Mouse (Mus musculus): ENCODE measurements around the gene Zkscan17. TPM values are rescaled to one million over a fixed set of nuclear protein-coding genes. Genes with fewer than 3 reads are reported as not detected.

Gene Zkscan17
- total and polyA plus RNA-seq, 2 experiments from 2014 or later: 15.1 to 21.1 TPM

- H3K9ac ChIP-seq (replicated peaks; ENCODE audit: low read length): peak overlapping the region; percentile 94
- TF ChIP-seq CTCF (IDR thresholded peaks at IDR 0.05; ENCODE audit: low read depth): no peak
- H3K4me2 ChIP-seq (ENCODE audit: low read depth, low read length): peak overlapping the region; percentile 94
- DNase-seq (ENCODE audit: low spot score): no peak
- H3K4me3 ChIP-seq (ENCODE audit: low read length): peak overlapping the region; percentile 85
- ATAC-seq: peak; percentile 84
- peak overlapping the region; percentile 85 for H3K27ac ChIP-seq
- H3K9me3 ChIP-seq (ENCODE audit: low read length): no peaks in the 10 kb centered on the region
- H3K27me3 ChIP-seq (ENCODE audit: insufficient read depth, low read length): no peaks in the 10 kb centered on the region
- 6% methylated on average over 37 of the region's 37 CpGs for WGBS
- no peaks in the 10 kb centered on the region for H3K36me3 ChIP-seq (ENCODE audit: insufficient read depth, low read length)
- H3K4me1 ChIP-seq (ENCODE audit: insufficient read depth, low read length): no peaks in the 10 kb centered on the region
Observed at GRCm38 (mm10) chr11:59471413-59472325, 54.9 kb downstream of the Zkscan17 start.

- H3K4me1 ChIP-seq (ENCODE audit: insufficient read depth, low read length): no peaks in the 10 kb centered on the region
- no peaks in the 10 kb centered on the region for H3K27me3 ChIP-seq (ENCODE audit: insufficient read depth, low read length)
- peaks cover 21% of the 10 kb centered on the region for H3K9me3 ChIP-seq (ENCODE audit: low read length)
- no peak overlapping the region for H3K27ac ChIP-seq
- DNase-seq (ENCODE audit: low spot score): no peak
- 94% methylated on average over 2 of the region's 2 CpGs for WGBS
- no peak overlapping the region for H3K9ac ChIP-seq (replicated peaks; ENCODE audit: low read length)
- H3K4me2 ChIP-seq (ENCODE audit: low read depth, low read length): no peak overlapping the region
- no peak for ATAC-seq
- TF ChIP-seq CTCF (IDR thresholded peaks at IDR 0.05; ENCODE audit: low read depth): no peak
- H3K36me3 ChIP-seq (ENCODE audit: insufficient read depth, low read length): peaks cover 34% of the 10 kb centered on the region
- no peak overlapping the region for H3K4me3 ChIP-seq (ENCODE audit: low read length)
Observed at GRCm38 (mm10) chr11:59460459-59460858, 66.1 kb downstream of the Zkscan17 start.

GRCm38 (mm10) chr11:59458973-59459372 is 67.6 kb downstream of the Zkscan17 start:
- Histone ChIP-seq H3K36me3 (ENCODE audit: insufficient read depth, low read length) (peaks cover 44% of the 10 kb centered on the region), H3K9ac (replicated peaks; ENCODE audit: low read length) (no peak overlapping the region), H3K27ac (no peak overlapping the region), H3K4me3 (ENCODE audit: low read length) (no peak overlapping the region), H3K27me3 (ENCODE audit: insufficient read depth, low read length) (no peaks in the 10 kb centered on the region), H3K9me3 (ENCODE audit: low read length) (peaks cover 15% of the 10 kb centered on the region), H3K4me1 (ENCODE audit: insufficient read depth, low read length) (no peaks in the 10 kb centered on the region), H3K4me2 (ENCODE audit: low read depth, low read length) (no peak overlapping the region)
- no peak for ATAC-seq
- no peak for DNase-seq (ENCODE audit: low spot score)
- no peak for TF ChIP-seq CTCF (IDR thresholded peaks at IDR 0.05; ENCODE audit: low read depth)
- 62% methylated on average over 5 of the region's 5 CpGs for WGBS

GRCm38 (mm10) chr11:59456891-59457290 is 69.7 kb downstream of the Zkscan17 start:
- no peaks in the 10 kb centered on the region for H3K9me3 ChIP-seq (ENCODE audit: low read length)
- H3K27ac ChIP-seq: no peak overlapping the region
- H3K4me2 ChIP-seq (ENCODE audit: low read depth, low read length): no peak overlapping the region
- no peaks in the 10 kb centered on the region for H3K27me3 ChIP-seq (ENCODE audit: insufficient read depth, low read length)
- H3K4me3 ChIP-seq (ENCODE audit: low read length): no peak overlapping the region
- DNase-seq (ENCODE audit: low spot score): no peak
- no peak overlapping the region for H3K9ac ChIP-seq (replicated peaks; ENCODE audit: low read length)
- no peak for TF ChIP-seq CTCF (IDR thresholded peaks at IDR 0.05; ENCODE audit: low read depth)
- WGBS: 96% methylated on average over 2 of the region's 2 CpGs
- H3K36me3 ChIP-seq (ENCODE audit: insufficient read depth, low read length): peaks cover 28% of the 10 kb centered on the region
- no peak for ATAC-seq
- no peaks in the 10 kb centered on the region for H3K4me1 ChIP-seq (ENCODE audit: insufficient read depth, low read length)

GRCm38 (mm10) chr11:59456346-59456745 is 70.2 kb downstream of the Zkscan17 start:
- DNase-seq (ENCODE audit: low spot score) (no peak), ATAC-seq (no peak)
- H3K4me3 ChIP-seq (ENCODE audit: low read length): no peak overlapping the region
- no peak overlapping the region for H3K9ac ChIP-seq (replicated peaks; ENCODE audit: low read length)
- H3K9me3 ChIP-seq (ENCODE audit: low read length): no peaks in the 10 kb centered on the region
- peaks cover 26% of the 10 kb centered on the region for H3K36me3 ChIP-seq (ENCODE audit: insufficient read depth, low read length)
- TF ChIP-seq CTCF (IDR thresholded peaks at IDR 0.05; ENCODE audit: low read depth): no peak
- H3K27ac ChIP-seq: no peak overlapping the region
- H3K4me2 ChIP-seq (ENCODE audit: low read depth, low read length): no peak overlapping the region
- 96% methylated on average over 2 of the region's 2 CpGs for WGBS
- H3K4me1 ChIP-seq (ENCODE audit: insufficient read depth, low read length): no peaks in the 10 kb centered on the region; the same call in 1 of the 2 replicates
- H3K27me3 ChIP-seq (ENCODE audit: insufficient read depth, low read length): no peaks in the 10 kb centered on the region

- Histone ChIP-seq H3K27ac (peak within 1 kb of the TSS; percentile 89), H3K4me1 (ENCODE audit: insufficient read depth, low read length) (peaks cover 19% of the 10 kb centered on the region; the same call in 1 of the 2 replicates), H3K4me2 (ENCODE audit: low read depth, low read length) (peak within 1 kb of the TSS; percentile 96), H3K4me3 (ENCODE audit: low read length) (peak within 1 kb of the TSS; percentile 77), H3K27me3 (ENCODE audit: insufficient read depth, low read length) (no peaks in the 10 kb centered on the region), H3K9ac (replicated peaks; ENCODE audit: low read length) (peak within 1 kb of the TSS; percentile 83), H3K9me3 (ENCODE audit: low read length) (no peaks in the 10 kb centered on the region), H3K36me3 (ENCODE audit: insufficient read depth, low read length) (peaks cover 18% of the 10 kb centered on the region)
- TF ChIP-seq CTCF (IDR thresholded peaks at IDR 0.05; ENCODE audit: low read depth): no peak
- 82% methylated on average over 4 of the region's 4 CpGs for WGBS
- DNase-seq (ENCODE audit: low spot score) (no peak), ATAC-seq (no peak)
Observed at GRCm38 (mm10) chr11:59451086-59451485, 75.5 kb downstream of the Zkscan17 start, which contains the start of gene Snap47. TSS of gene Snap47 (minus strand) at chr11:59451186.

Measured in hindbrain, postnatal 0 days (tissue).